Mouse (Mus musculus): ENCODE measurements at regions not wholly inside any gene's neighbourhood (a gene's known extent, or its start where the extent isn't known, plus 50 kb on each side); places are given as distances from the start of the nearest gene placed in this dataset.

DNA sequence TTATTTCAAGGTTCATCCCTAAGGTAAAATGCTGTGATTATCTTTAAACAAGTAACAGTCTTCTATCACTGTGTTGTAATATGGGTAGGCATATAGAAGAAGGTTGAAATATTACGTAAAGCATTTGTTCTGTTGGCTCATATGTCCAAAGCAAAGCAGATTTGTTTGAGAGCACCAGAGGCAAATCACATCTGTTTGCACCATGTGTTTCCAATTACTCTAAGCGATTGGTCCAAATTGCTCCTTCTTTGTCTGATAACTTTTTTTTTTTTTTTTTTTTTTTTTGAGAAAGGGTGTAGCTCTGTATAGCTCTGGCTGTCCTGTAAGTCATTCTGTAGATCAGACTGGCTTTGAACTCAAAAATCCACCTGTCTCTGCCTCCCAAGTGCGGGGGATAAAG is 861.0 kb upstream of the Gm12353 start:
- TF ChIP-seq CTCF (IDR thresholded peaks at IDR 0.05; ENCODE audit: low read depth) (no peak), EP300 (optimal IDR thresholded peaks at IDR 0.05) (no peak)
